Mouse (Mus musculus) limb, embryonic 10.5 days (tissue): ENCODE data around the gene Fig4. TPM values are rescaled to one million over a fixed set of nuclear protein-coding genes. Genes with fewer than 3 reads are reported as not detected.
A peak's percentile ranks its signal among the peaks of the same experiment; 100 is the strongest.

Experiments used
- DNase-seq: peaks from one replicate; pipeline ENCODE4 v3.0.0-alpha.2; 2017; ENCODE audit warnings: low spot score
- H3K27ac ChIP-seq: fragments of 300-500 bp; sonication (generic); 2 replicates; pipeline ENCODE4 v1.5.1; 2016; ENCODE audit warnings: mild to moderate bottlenecking
- H3K27me3 ChIP-seq: fragments of 300-500 bp; sonication (generic); 2 replicates; pipeline ENCODE4 v1.6.1; 2016; ENCODE audit warnings: low read depth, mild to moderate bottlenecking; ENCODE audit not compliant: poor library complexity, severe bottlenecking
- H3K36me3 ChIP-seq: fragments of 300-500 bp; sonication (generic); 2 replicates; pipeline ENCODE4 v1.6.1; 2016; ENCODE audit warnings: mild to moderate bottlenecking, moderate library complexity
- H3K4me1 ChIP-seq: fragments of 300-500 bp; sonication (generic); 2 replicates; pipeline ENCODE4 v1.6.1; 2016
- H3K4me3 ChIP-seq: fragments of 300-500 bp; sonication (generic); 2 replicates; pipeline ENCODE4 v1.5.1; 2016; ENCODE audit warnings: mild to moderate bottlenecking, moderate library complexity
- H3K9me3 ChIP-seq: fragments of 300-500 bp; sonication (generic); replicated peaks from 2 replicates; pipeline ENCODE4 v1.6.1; 2016; ENCODE audit warnings: mild to moderate bottlenecking
- WGBS: fragments of 180-500 bp; shearing (Covaris S2); methylation state at CpG from one replicate; pipeline ENCODE4 v1.1.7; 2016; 5-methylcytosine and 5-hydroxymethylcytosine counted together
- polyA plus RNA-seq: library from polyadenylated mRNA; unstranded; fragments of >200 nt; fragmentation: Nextera tagmentation; extraction: Ambion mirVana; gene quantifications from 2 replicates; pipeline ENCODE4 v1.2.1, GENCODE M21; 2016

The Fig4 gene
- polyA plus RNA-seq, 1 experiment from 2014 or later, result 14.7 TPM

GRCm38 (mm10) chr10:41250045-41250748 lies 52.9 kb downstream of the Fig4 start:
- WGBS, result 42% methylated on average over 8 of the region's 8 CpGs
- H3K27ac ChIP-seq, result peak overlapping the region; percentile 59; the same call in 1 of the 2 replicates
- H3K36me3 ChIP-seq, result peaks cover 8% of the 10 kb centered on the region; the same call in 1 of the 2 replicates
- H3K4me1 ChIP-seq, result peaks cover 26% of the 10 kb centered on the region
- DNase-seq, result no peak
- H3K27me3 ChIP-seq, result no peaks in the 10 kb centered on the region
- no peak overlapping the region for H3K4me3 ChIP-seq
- H3K9me3 ChIP-seq, result no peaks in the 10 kb centered on the region

GRCm38 (mm10) chr10:41249006-41249659 lies 53.9 kb downstream of the Fig4 start:
- WGBS, result 94% methylated on average over 8 of the region's 8 CpGs
- Histone ChIP-seq H3K4me3 (no peak overlapping the region), H3K36me3 (peaks cover 8% of the 10 kb centered on the region; the same call in 1 of the 2 replicates), H3K9me3 (no peaks in the 10 kb centered on the region), H3K27ac (no peak overlapping the region), H3K4me1 (peaks cover 26% of the 10 kb centered on the region), H3K27me3 (no peaks in the 10 kb centered on the region)
- DNase-seq, result no peak

- no peak for DNase-seq
- H3K4me3 ChIP-seq, result no peak overlapping the region
- H3K9me3 ChIP-seq, result no peaks in the 10 kb centered on the region
- H3K27ac ChIP-seq, result no peak overlapping the region
- no peaks in the 10 kb centered on the region for H3K27me3 ChIP-seq
- peaks cover 26% of the 10 kb centered on the region for H3K4me1 ChIP-seq
- WGBS, result 91% methylated on average over 5 of the region's 5 CpGs
- H3K36me3 ChIP-seq, result 0 out of 2 replicates have a peak, but pooled peaks cover 3% of the 10 kb centered on the region
Observed at GRCm38 (mm10) chr10:41247800-41248473, 55.1 kb downstream of the Fig4 start.

GRCm38 (mm10) chr10:41246111-41246510 lies 56.9 kb downstream of the Fig4 start:
- no peaks in the 10 kb centered on the region for H3K9me3 ChIP-seq
- peaks cover 21% of the 10 kb centered on the region for H3K4me1 ChIP-seq
- H3K4me3 ChIP-seq, result no peak overlapping the region
- no peaks in the 10 kb centered on the region for H3K36me3 ChIP-seq
- no peaks in the 10 kb centered on the region for H3K27me3 ChIP-seq
- H3K27ac ChIP-seq, result no peak overlapping the region
- 93% methylated on average over 5 of the region's 5 CpGs for WGBS
- DNase-seq, result no peak

- no peaks in the 10 kb centered on the region for H3K27me3 ChIP-seq
- peaks cover 14% of the 10 kb centered on the region for H3K4me1 ChIP-seq
- WGBS, result 93% methylated on average over 6 of the region's 6 CpGs
- no peak overlapping the region for H3K4me3 ChIP-seq
- no peaks in the 10 kb centered on the region for H3K9me3 ChIP-seq
- H3K27ac ChIP-seq, result 0 out of 2 replicates have a peak overlapping the region, but pooled peaks have one; percentile 12
- no peaks in the 10 kb centered on the region for H3K36me3 ChIP-seq
- DNase-seq, result no peak
Observed at GRCm38 (mm10) chr10:41245477-41245876, 57.6 kb downstream of the Fig4 start.

- Histone ChIP-seq H3K27ac (0 out of 2 replicates have a peak overlapping the region, but pooled peaks have one; percentile 12), H3K9me3 (no peaks in the 10 kb centered on the region), H3K36me3 (no peaks in the 10 kb centered on the region), H3K27me3 (no peaks in the 10 kb centered on the region), H3K4me3 (no peak overlapping the region), H3K4me1 (peaks cover 10% of the 10 kb centered on the region)
- DNase-seq, result no peak
- WGBS, result 94% methylated on average over 6 of the region's 6 CpGs
Observed at GRCm38 (mm10) chr10:41245028-41245427, 58.0 kb downstream of the Fig4 start.

- no peak overlapping the region for H3K4me3 ChIP-seq
- no peak overlapping the region for H3K27ac ChIP-seq
- peaks cover 5% of the 10 kb centered on the region; the same call in 1 of the 2 replicates for H3K4me1 ChIP-seq
- no peaks in the 10 kb centered on the region for H3K27me3 ChIP-seq
- no peaks in the 10 kb centered on the region for H3K9me3 ChIP-seq
- H3K36me3 ChIP-seq, result no peaks in the 10 kb centered on the region
- 96% methylated on average over 6 of the region's 6 CpGs for WGBS
- DNase-seq, result no peak
Observed at GRCm38 (mm10) chr10:41243930-41244329, 59.1 kb downstream of the Fig4 start.

- WGBS, result 88% methylated on average over 6 of the region's 6 CpGs
- Histone ChIP-seq H3K9me3 (no peaks in the 10 kb centered on the region), H3K4me1 (no peaks in the 10 kb centered on the region), H3K4me3 (no peak overlapping the region), H3K27ac (no peak overlapping the region), H3K36me3 (no peaks in the 10 kb centered on the region), H3K27me3 (no peaks in the 10 kb centered on the region)
- no peak for DNase-seq
Observed at GRCm38 (mm10) chr10:41241558-41242242, 61.4 kb downstream of the Fig4 start.

GRCm38 (mm10) chr10:41241080-41241479 lies 62.0 kb downstream of the Fig4 start:
- no peak for DNase-seq
- Histone ChIP-seq H3K36me3 (no peaks in the 10 kb centered on the region), H3K9me3 (no peaks in the 10 kb centered on the region), H3K4me1 (no peaks in the 10 kb centered on the region), H3K4me3 (no peak overlapping the region), H3K27me3 (no peaks in the 10 kb centered on the region), H3K27ac (no peak overlapping the region)
- WGBS, result 72% methylated on average over 7 of the region's 7 CpGs

GRCm38 (mm10) chr10:41236020-41236419 lies 67.0 kb downstream of the Fig4 start:
- Histone ChIP-seq H3K4me1 (no peaks in the 10 kb centered on the region), H3K9me3 (no peaks in the 10 kb centered on the region), H3K36me3 (no peaks in the 10 kb centered on the region), H3K27ac (no peak overlapping the region), H3K27me3 (no peaks in the 10 kb centered on the region), H3K4me3 (no peak overlapping the region)
- DNase-seq, result no peak
- 86% methylated on average over 2 of the region's 2 CpGs for WGBS

GRCm38 (mm10) chr10:41235584-41235983 lies 67.5 kb downstream of the Fig4 start:
- no peaks in the 10 kb centered on the region for H3K4me1 ChIP-seq
- WGBS, result 90% methylated on average over 3 of the region's 3 CpGs

GRCm38 (mm10) chr10:41235159-41235558 lies 67.9 kb downstream of the Fig4 start:
- Histone ChIP-seq H3K27ac (no peak overlapping the region), H3K4me1 (no peaks in the 10 kb centered on the region), H3K4me3 (no peak overlapping the region), H3K9me3 (no peaks in the 10 kb centered on the region), H3K36me3 (no peaks in the 10 kb centered on the region), H3K27me3 (no peaks in the 10 kb centered on the region)
- no peak for DNase-seq
- WGBS, result 91% methylated on average over 2 of the region's 2 CpGs

More at GRCm38 (mm10) chr10:41235584-41235983, 67.5 kb downstream of the Fig4 start:
- Histone ChIP-seq H3K27ac (no peak overlapping the region), H3K36me3 (no peaks in the 10 kb centered on the region), H3K4me3 (no peak overlapping the region), H3K9me3 (no peaks in the 10 kb centered on the region), H3K27me3 (no peaks in the 10 kb centered on the region)
- DNase-seq, result no peak
